Mouse (Mus musculus) testis, adult 2 months (tissue): Measurements from ENCODE around the gene Cul4a.

Experiments
- CTCF ChIP-seq: fragments of 200-500 bp; IDR thresholded peaks from 2 replicates; pipeline ENCODE4 v1.5.1; 2012; ENCODE audit warnings: low read depth, mild to moderate bottlenecking, inconsistent platforms, low read length, moderate library complexity; ENCODE audit not compliant: control insufficient read depth, insufficient read depth, insufficient replicate concordance
- POLR2A ChIP-seq: fragments of 200-500 bp; IDR thresholded peaks from 2 replicates; pipeline ENCODE4 v1.6.1; 2012; ENCODE audit warnings: low read depth, mild to moderate bottlenecking, inconsistent platforms, low read length, moderate library complexity; ENCODE audit not compliant: control insufficient read depth

DNA sequence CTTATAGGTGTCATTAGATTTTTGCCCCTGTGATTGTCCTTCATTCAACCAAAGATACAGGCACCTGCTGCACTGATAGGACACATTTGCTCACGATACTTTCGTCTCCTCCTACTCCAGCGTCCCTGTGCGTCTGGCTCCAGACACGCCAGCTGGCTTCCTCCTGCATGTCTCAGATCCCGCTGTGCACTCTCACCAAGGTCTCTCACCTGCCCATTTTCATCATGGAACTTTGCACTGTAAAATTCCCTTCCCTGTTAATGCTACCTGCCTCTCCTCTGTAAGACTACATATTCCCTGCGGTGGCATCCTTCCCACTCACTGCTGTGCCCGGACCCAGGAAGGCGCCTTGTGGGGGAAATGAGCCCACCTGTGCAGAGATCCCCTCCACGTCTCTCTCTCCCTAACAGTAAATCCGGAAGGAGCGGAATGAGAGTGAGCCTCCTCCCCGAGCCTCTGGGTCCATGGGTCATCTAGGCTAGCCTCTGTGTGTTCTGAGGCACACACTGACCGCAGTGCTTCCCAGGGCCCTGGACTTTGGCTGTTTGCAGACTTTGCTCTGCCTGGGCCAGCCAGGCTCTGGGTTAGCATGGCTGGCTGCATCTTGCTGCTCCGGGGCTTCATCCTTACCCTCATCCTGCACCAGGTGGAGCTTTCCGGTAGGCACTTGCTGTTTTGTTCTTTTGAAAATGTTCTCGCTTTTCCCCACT lies 44.8 kb upstream of the Cul4a start, which contains the start of gene Proz:
- TF ChIP-seq CTCF = no peak
- no peak for TF ChIP-seq POLR2A
